Mouse (Mus musculus) C2C12 (cell line): ENCODE measurements around the gene Gm10376.
"Not testable (repeated sequence)": the region's sequence is repeated elsewhere in the genome, so short reads cannot be mapped to it uniquely, and the experiment has no call there.

Experiments used
- CTCF ChIP-seq: IDR thresholded peaks from one replicate; pipeline ENCODE4 v1.5.1; 2011; ENCODE audit not compliant: control insufficient read depth, insufficient read depth, insufficient read length
- MAX ChIP-seq: IDR thresholded peaks from one replicate; pipeline ENCODE4 v1.6.1; 2011; ENCODE audit warnings: mild to moderate bottlenecking, control low read depth
- MYOD1 ChIP-seq: IDR thresholded peaks from one replicate; pipeline ENCODE4 v1.6.1; 2011; ENCODE audit warnings: low read depth; ENCODE audit not compliant: control insufficient read depth, insufficient read length

- TF ChIP-seq CTCF, MAX, MYOD1: not testable (repeated sequence)
These were observed 42.6 kb upstream of the Gm10376 start for GRCm38 (mm10) chr14:43058063-43058462.
